Mouse (Mus musculus) liver, postnatal 0 days (tissue): ENCODE data around the gene Gm14399. TPM values are rescaled to one million over a fixed set of nuclear protein-coding genes. Genes with fewer than 3 reads are reported as not detected.
"Not testable (repeated sequence)": the region's sequence is repeated elsewhere in the genome, so short reads cannot be mapped to it uniquely, and the experiment has no call there.

Experiments used
- ATAC-seq: fragments of 200-750 bp; cut with Nextera tagmentation; 2 replicates; pipeline ENCODE4 v1.8.0; 2017; ENCODE audit warnings: mild to moderate bottlenecking, moderate library complexity
- DNase-seq: peaks from one replicate; pipeline ENCODE4 v3.0.0-alpha.2; 2016
- H3K27ac ChIP-seq: fragments of 300-500 bp; sonication (generic); 2 replicates; pipeline ENCODE4 v1.5.1; 2014; ENCODE audit warnings: antibody characterized with exemption, moderate library complexity, mild to moderate bottlenecking, low read depth
- H3K27me3 ChIP-seq: fragments of 300-500 bp; sonication (generic); 2 replicates; pipeline ENCODE4 v1.6.1; 2014; ENCODE audit warnings: low read length, control low read depth, mixed read lengths; ENCODE audit not compliant: insufficient read depth
- H3K36me3 ChIP-seq: fragments of 300-500 bp; sonication (generic); replicated peaks from 2 replicates; pipeline ENCODE4 v1.6.1; 2014; ENCODE audit warnings: mild to moderate bottlenecking, control low read depth, low read length, moderate library complexity, mixed read lengths; ENCODE audit not compliant: insufficient read depth
- H3K4me1 ChIP-seq: fragments of 300-500 bp; sonication (generic); 2 replicates; pipeline ENCODE4 v1.6.1; 2014; ENCODE audit warnings: antibody characterized with exemption, mild to moderate bottlenecking, control low read depth; ENCODE audit not compliant: insufficient read depth
- H3K4me2 ChIP-seq: fragments of 300-500 bp; sonication (generic); 2 replicates; pipeline ENCODE4 v1.6.1; 2014; ENCODE audit warnings: low read depth, mild to moderate bottlenecking, low read length, moderate library complexity, mixed read lengths
- H3K4me3 ChIP-seq: fragments of 300-500 bp; sonication (generic); 2 replicates; pipeline ENCODE4 v1.5.1; 2014; ENCODE audit warnings: low read depth, low read length
- H3K9ac ChIP-seq: fragments of 300-500 bp; sonication (generic); replicated peaks from 2 replicates; pipeline ENCODE4 v1.6.1; 2014; ENCODE audit warnings: mild to moderate bottlenecking, moderate library complexity
- H3K9me3 ChIP-seq: fragments of 300-500 bp; sonication (generic); 2 replicates; pipeline ENCODE4 v1.6.1; 2016; ENCODE audit warnings: mild to moderate bottlenecking, control low read depth, low read length, mixed read lengths
- CTCF ChIP-seq: sonication (generic); IDR thresholded peaks from 2 replicates; pipeline ENCODE4 v1.5.1; 2016; ENCODE audit warnings: antibody characterized with exemption, low read depth
- EP300 ChIP-seq: IDR thresholded peaks from 2 replicates; pipeline ENCODE4 v1.6.1; 2016; ENCODE audit warnings: antibody characterized with exemption, low read depth, mild to moderate bottlenecking
- WGBS: fragments of 180-500 bp; shearing (Covaris S2); extraction: QIAGEN DNeasy Blood & Tissue Kit; methylation state at CpG from one replicate; pipeline ENCODE4 v1.1.7; 2014; ENCODE audit not compliant: insufficient replicate concordance; 5-methylcytosine and 5-hydroxymethylcytosine counted together
- polyA plus RNA-seq: library from polyadenylated mRNA; unstranded; fragments of >200 nt; fragmentation: Nextera tagmentation; extraction: Ambion mirVana; gene quantifications from 2 replicates; pipeline ENCODE4 v1.2.1, GENCODE M21; 2015

Gm14399 gene
- polyA plus RNA-seq, 1 experiment from 2014 or later: 1.2 TPM

DNA sequence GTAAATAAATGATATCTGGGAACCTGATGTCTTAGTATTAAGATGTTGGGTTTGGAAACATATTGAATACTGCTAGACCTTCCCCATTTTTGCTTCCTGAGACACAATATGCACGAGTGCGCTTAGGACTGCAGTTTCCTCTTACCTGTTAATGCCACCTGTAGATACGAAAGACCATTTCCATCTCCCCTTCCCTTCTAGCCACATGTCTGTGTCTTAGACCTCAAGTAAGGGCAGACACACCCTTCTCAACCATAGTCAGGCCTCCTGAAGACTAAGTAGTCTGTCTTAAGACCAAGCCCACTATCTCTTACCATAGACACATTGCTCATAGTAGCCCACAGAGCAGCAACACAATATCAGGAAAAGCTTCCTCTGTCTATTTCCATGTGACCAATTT lies 30.3 kb upstream of the Gm14399 start:
- TF ChIP-seq CTCF: no peak
- no peaks in the 10 kb centered on the region for H3K27me3 ChIP-seq
- DNase-seq (no peak), ATAC-seq (no peak)
- WGBS: 73% methylated on average over 3 of the region's 3 CpGs
- no peaks in the 10 kb centered on the region for H3K4me1 ChIP-seq
- no peak overlapping the region for H3K27ac ChIP-seq
- no peaks in the 10 kb centered on the region for H3K36me3 ChIP-seq
- no peaks in the 10 kb centered on the region for H3K9me3 ChIP-seq
- H3K9ac ChIP-seq: no peak overlapping the region
- H3K4me3 ChIP-seq: no peak overlapping the region
- H3K4me2 ChIP-seq: no peak overlapping the region

DNA sequence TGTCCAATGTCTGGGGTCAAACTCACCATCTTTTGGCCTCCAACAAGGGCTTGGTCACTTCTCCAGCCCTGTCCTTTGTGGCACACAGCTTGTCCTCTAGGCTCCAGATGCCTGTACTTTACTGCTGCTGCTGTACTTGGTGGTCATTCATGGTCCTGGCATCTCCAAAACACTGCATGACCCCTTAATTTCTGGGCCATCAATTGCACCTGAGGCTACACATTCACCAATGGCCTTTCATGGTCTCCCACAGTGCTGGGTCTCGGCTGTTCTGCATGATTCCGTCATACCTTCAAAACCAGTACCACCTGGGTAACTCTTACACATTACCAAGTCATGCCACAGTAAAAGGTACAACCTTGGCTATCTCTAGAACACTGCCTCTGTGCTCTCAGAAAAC lies 25.1 kb upstream of the Gm14399 start:
- not testable (repeated sequence) for H3K4me2 ChIP-seq, H3K27me3 ChIP-seq, ATAC-seq, H3K9me3 ChIP-seq, H3K4me3 ChIP-seq, DNase-seq, H3K27ac ChIP-seq, H3K9ac ChIP-seq, H3K36me3 ChIP-seq, H3K4me1 ChIP-seq
- WGBS: 81% methylated on average over 2 of the region's 2 CpGs

GRCm38 (mm10) chr2:175165110-175165509 lies 23.3 kb upstream of the Gm14399 start:
- H3K9me3 ChIP-seq, H3K4me1 ChIP-seq, H3K27ac ChIP-seq, H3K36me3 ChIP-seq, DNase-seq, ATAC-seq, H3K4me2 ChIP-seq, H3K4me3 ChIP-seq, H3K27me3 ChIP-seq, H3K9ac ChIP-seq: not testable (repeated sequence)
- WGBS: 87% methylated on average over 12 of the region's 12 CpGs

GRCm38 (mm10) chr2:175161438-175161837 lies 19.6 kb upstream of the Gm14399 start:
- not testable (repeated sequence) for H3K9me3 ChIP-seq, H3K4me1 ChIP-seq, ATAC-seq, DNase-seq, H3K9ac ChIP-seq, H3K4me3 ChIP-seq, H3K36me3 ChIP-seq, H3K27ac ChIP-seq, H3K4me2 ChIP-seq, H3K27me3 ChIP-seq
- WGBS: 87% methylated on average over 4 of the region's 4 CpGs

GRCm38 (mm10) chr2:175158642-175159041 lies 16.8 kb upstream of the Gm14399 start:
- no peak for TF ChIP-seq CTCF
- no peak for TF ChIP-seq EP300
- ATAC-seq (no peak), DNase-seq (no peak)
- WGBS: 75% methylated on average over 3 of the region's 3 CpGs
- Histone ChIP-seq H3K4me1 (no peaks in the 10 kb centered on the region), H3K4me3 (no peak overlapping the region), H3K36me3 (no peaks in the 10 kb centered on the region), H3K9ac (no peak overlapping the region), H3K9me3 (0 out of 2 replicates have a peak, but pooled peaks cover 6% of the 10 kb centered on the region), H3K27me3 (no peaks in the 10 kb centered on the region), H3K4me2 (no peak overlapping the region), H3K27ac (no peak overlapping the region)

DNA sequence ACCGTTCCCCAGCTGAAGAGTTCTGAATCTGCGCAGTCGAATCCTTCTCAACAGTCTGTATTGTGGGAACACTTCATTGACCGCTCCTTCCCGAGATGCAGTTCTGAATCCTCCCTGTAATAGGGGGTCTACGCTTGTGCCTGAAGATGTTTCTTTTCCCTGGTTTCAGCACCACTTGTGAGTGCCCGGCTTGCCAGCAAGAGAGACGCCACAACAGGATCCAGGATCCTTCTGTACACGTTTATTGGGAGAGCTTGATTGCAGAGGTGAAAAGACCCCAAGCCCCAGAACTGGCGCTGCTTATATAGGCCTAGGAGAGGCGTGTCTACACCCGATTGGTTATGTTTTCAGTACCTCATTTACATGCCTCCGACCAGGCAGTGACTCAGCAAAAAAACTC lies 14.9 kb upstream of the Gm14399 start:
- no peak for TF ChIP-seq EP300
- no peak for TF ChIP-seq CTCF
- Histone ChIP-seq H3K4me2 (no peak overlapping the region), H3K27me3 (no peaks in the 10 kb centered on the region), H3K9ac (no peak overlapping the region), H3K4me1 (no peaks in the 10 kb centered on the region), H3K4me3 (no peak overlapping the region), H3K9me3 (0 out of 2 replicates have a peak, but pooled peaks cover 6% of the 10 kb centered on the region), H3K36me3 (no peaks in the 10 kb centered on the region), H3K27ac (no peak overlapping the region)
- no peak for ATAC-seq
- DNase-seq: no peak
- 82% methylated on average over 13 of the region's 13 CpGs for WGBS

DNA sequence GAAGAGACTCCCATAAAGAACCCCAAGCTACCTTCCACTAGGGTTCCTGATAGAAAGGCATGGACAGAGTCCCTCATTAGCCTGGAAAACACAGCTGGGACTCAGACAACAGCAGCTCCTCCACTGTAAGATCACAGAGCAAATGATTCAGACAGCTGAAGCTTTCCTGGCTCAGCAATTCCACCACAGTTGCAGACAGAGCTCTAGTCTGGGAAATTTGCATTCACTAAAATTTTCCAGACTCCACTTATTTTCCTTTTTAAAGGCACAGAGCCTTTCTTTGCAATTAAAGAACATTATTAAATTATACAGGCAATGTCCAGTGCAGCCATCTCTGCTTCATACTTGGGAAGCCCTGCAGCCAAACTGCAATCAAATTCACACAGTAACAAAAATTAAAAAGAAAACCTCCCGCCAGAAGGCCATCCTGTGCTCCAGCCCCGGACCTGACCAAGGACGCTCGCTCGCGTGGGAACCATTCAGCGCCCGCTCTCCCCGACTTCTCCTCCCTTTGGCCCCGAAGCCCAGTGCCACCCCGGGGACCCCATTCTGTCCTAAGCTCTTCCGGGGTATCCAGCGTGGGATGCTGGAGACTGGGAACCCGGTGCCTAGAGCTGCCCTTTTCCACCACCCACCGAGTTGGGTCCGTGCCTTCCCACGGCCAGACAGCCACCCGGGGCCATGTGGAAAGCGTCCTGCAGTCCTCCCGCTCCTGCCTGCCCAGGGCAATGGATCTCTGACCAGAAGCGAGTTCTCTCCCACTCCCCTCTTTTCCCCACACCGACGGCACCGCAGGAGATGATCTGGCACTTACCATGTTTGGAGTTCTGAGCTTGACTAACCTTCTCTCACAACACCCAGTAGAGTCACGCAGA lies 457 bp downstream of the Gm14399 start:
- peak overlapping the region; percentile 41 for H3K4me3 ChIP-seq
- H3K9me3 ChIP-seq, H3K27me3 ChIP-seq, H3K4me1 ChIP-seq, H3K27ac ChIP-seq, DNase-seq, ATAC-seq, H3K36me3 ChIP-seq: not testable (repeated sequence)
- peak overlapping the region; percentile 41 for H3K9ac ChIP-seq
- WGBS: 1% methylated on average over 22 of the region's 25 CpGs
- H3K4me2 ChIP-seq: peak overlapping the region; percentile 49; the same call in 1 of the 2 replicates

- not testable (repeated sequence) for ATAC-seq, H3K9me3 ChIP-seq, H3K27me3 ChIP-seq, H3K9ac ChIP-seq, H3K36me3 ChIP-seq, DNase-seq, H3K27ac ChIP-seq, H3K4me1 ChIP-seq, H3K4me3 ChIP-seq, H3K4me2 ChIP-seq
These were observed 1.2 kb downstream of the Gm14399 start for GRCm38 (mm10) chr2:175140624-175141023.
